Mouse (Mus musculus) cerebellum, adult 2 months (tissue): ENCODE measurements at regions not wholly inside any gene's neighbourhood (a gene's known extent, or its start where the extent isn't known, plus 50 kb on each side); places are given as distances from the start of the nearest gene placed in this dataset.

ENCODE experiments used
- CTCF ChIP-seq: fragments of 200-500 bp; IDR thresholded peaks from 2 replicates; pipeline ENCODE4 v1.5.1; 2011; ENCODE audit warnings: low read depth, mild to moderate bottlenecking, control low read depth, low read length, moderate library complexity, borderline replicate concordance; ENCODE audit not compliant: insufficient read depth
- POLR2A ChIP-seq: fragments of 200-500 bp; IDR thresholded peaks from 2 replicates; pipeline ENCODE4 v1.6.1; 2011; ENCODE audit warnings: low read length, control low read depth, borderline replicate concordance; ENCODE audit not compliant: insufficient read depth

GRCm38 (mm10) chr12:65371650-65372049 is 146.3 kb downstream of the Wdr20rt start:
- no peak for TF ChIP-seq CTCF
- no peak for TF ChIP-seq POLR2A
